Mouse (Mus musculus): ENCODE measurements at regions not wholly inside any gene's neighbourhood (a gene's known extent, or its start where the extent isn't known, plus 50 kb on each side); places are given as distances from the start of the nearest gene placed in this dataset.
"Not testable (repeated sequence)": the region's sequence is repeated elsewhere in the genome, so short reads cannot be mapped to it uniquely, and the experiment has no call there.

GRCm38 (mm10) chr12:3188734-3189275 lies 121.0 kb downstream of the Rab10 start:
- not testable (repeated sequence) for DNase-seq

- no peak for DNase-seq
These were observed 121.6 kb downstream of the Rab10 start for GRCm38 (mm10) chr12:3188137-3188536.

- no peak for DNase-seq
These were observed 136.4 kb downstream of the Rab10 start for GRCm38 (mm10) chr12:3173325-3173724.

GRCm38 (mm10) chr12:3169705-3170287 lies 140.0 kb downstream of the Rab10 start:
- not testable (repeated sequence) for DNase-seq

- DNase-seq: not testable (repeated sequence)
These were observed 148.1 kb downstream of the Rab10 start for GRCm38 (mm10) chr12:3161666-3162065.

GRCm38 (mm10) chr12:3158771-3159170 lies 151.0 kb downstream of the Rab10 start:
- not testable (repeated sequence) for DNase-seq

- not testable (repeated sequence) for DNase-seq
These were observed 156.1 kb downstream of the Rab10 start for GRCm38 (mm10) chr12:3153705-3154104.

- not testable (repeated sequence) for DNase-seq
These were observed 177.2 kb downstream of the Rab10 start for GRCm38 (mm10) chr12:3132553-3132952.

- not testable (repeated sequence) for DNase-seq
These were observed 178.5 kb downstream of the Rab10 start for GRCm38 (mm10) chr12:3131149-3131751.

- not testable (repeated sequence) for DNase-seq
These were observed 182.4 kb downstream of the Rab10 start for GRCm38 (mm10) chr12:3127336-3127735.

- no peak for DNase-seq
These were observed 185.7 kb downstream of the Rab10 start for GRCm38 (mm10) chr12:3124036-3124435.

GRCm38 (mm10) chr12:3110589-3110988 lies 199.2 kb downstream of the Rab10 start:
- DNase-seq: not testable (repeated sequence)

GRCm38 (mm10) chr12:3109671-3110070 lies 200.1 kb downstream of the Rab10 start:
- DNase-seq: peak; percentile 74

- DNase-seq: not testable (repeated sequence)
These were observed 207.8 kb downstream of the Rab10 start for GRCm38 (mm10) chr12:3101963-3102362.

- not testable (repeated sequence) for DNase-seq
These were observed 211.6 kb downstream of the Rab10 start for GRCm38 (mm10) chr12:3098175-3098574.

- DNase-seq: no peak
These were observed 215.3 kb downstream of the Rab10 start for GRCm38 (mm10) chr12:3094509-3094908.

- not testable (repeated sequence) for DNase-seq
These were observed 216.8 kb downstream of the Rab10 start for GRCm38 (mm10) chr12:3092974-3093373.

GRCm38 (mm10) chr12:3049546-3049945 lies 260.2 kb downstream of the Rab10 start:
- not testable (repeated sequence) for DNase-seq

GRCm38 (mm10) chr12:3018446-3018845 lies 291.3 kb downstream of the Rab10 start:
- not testable (repeated sequence) for DNase-seq

- DNase-seq: not testable (repeated sequence)
These were observed 293.0 kb downstream of the Rab10 start for GRCm38 (mm10) chr12:3016777-3017176.

Data from cerebellum, adult 11-12 months (tissue).